8 mouse cellular contexts compared by ENCODE assay signal in the genomic region with DNA sequence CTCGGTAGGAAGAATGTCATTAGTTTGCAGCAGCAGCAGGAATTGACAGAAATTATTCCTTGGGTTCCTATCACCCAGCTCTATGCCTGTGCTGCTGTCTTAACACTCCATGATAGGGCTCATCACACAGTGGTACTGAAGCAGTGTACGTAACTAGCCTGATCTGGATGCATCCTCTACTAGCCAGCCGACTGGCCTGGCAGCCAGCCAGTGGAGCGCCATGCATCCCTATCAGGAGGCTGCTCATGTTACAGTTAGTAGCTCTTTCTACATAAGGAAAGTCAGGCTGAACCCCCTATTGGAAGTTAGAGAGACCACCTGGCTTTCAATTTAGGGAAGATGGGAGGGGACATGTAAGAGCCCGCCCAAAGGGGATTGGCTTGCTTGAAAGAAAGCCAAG. TPM values are rescaled to one million over a fixed set of nuclear protein-coding genes. Genes with fewer than 3 reads are reported as not detected.
DNase-seq lines count a peak whose midpoint lies in the region; ATAC-seq and TF ChIP-seq lines count a peak whose summit lies in the region.

No protein-coding gene starts in this region.

- TF ChIP-seq CTCF in lung, embryonic 14.5 days (IDR thresholded peaks at IDR 0.05; ENCODE audit: low read depth) = no peak

- peaks cover 21% of the 10 kb centered on the region for H3K4me1 ChIP-seq in forebrain, embryonic 13.5 days
- H3K4me1 ChIP-seq in forebrain, embryonic 10.5 days = peaks cover 13% of the 10 kb centered on the region; the same call in 1 of the 2 replicates
- peaks cover 11% of the 10 kb centered on the region for H3K4me1 ChIP-seq in lung, embryonic 14.5 days (ENCODE audit: insufficient read depth)
- H3K4me1 ChIP-seq in limb, embryonic 14.5 days (ENCODE audit: control insufficient read depth, insufficient read depth, low read length) = peaks cover 38% of the 10 kb centered on the region

- no peaks in the 10 kb centered on the region for H3K9me3 ChIP-seq in forebrain, embryonic 13.5 days (replicated peaks)
- H3K9me3 ChIP-seq in forebrain, embryonic 10.5 days = no peaks in the 10 kb centered on the region
- H3K9me3 ChIP-seq in lung, embryonic 14.5 days (ENCODE audit: low read depth, low read length) = no peaks in the 10 kb centered on the region
- H3K9me3 ChIP-seq in limb, embryonic 14.5 days (ENCODE audit: control insufficient read depth, low read length) = no peaks in the 10 kb centered on the region

- no peaks in the 10 kb centered on the region for H3K36me3 ChIP-seq in forebrain, embryonic 13.5 days (ENCODE audit: poor library complexity, severe bottlenecking)
- H3K36me3 ChIP-seq in forebrain, embryonic 10.5 days (replicated peaks) = no peaks in the 10 kb centered on the region
- no peaks in the 10 kb centered on the region for H3K36me3 ChIP-seq in lung, embryonic 14.5 days (ENCODE audit: insufficient read depth)
- H3K36me3 ChIP-seq in limb, embryonic 14.5 days (ENCODE audit: control insufficient read depth, insufficient read depth, low read length) = no peaks in the 10 kb centered on the region

- no peak for TF ChIP-seq POLR2A in limb, embryonic 14.5 days (IDR thresholded peaks at IDR 0.05; ENCODE audit: borderline replicate concordance, extremely low read depth, insufficient read depth, insufficient read length)

- no peak overlapping the region for H3K27ac ChIP-seq in forebrain, embryonic 13.5 days
- H3K27ac ChIP-seq in forebrain, embryonic 10.5 days = no peak overlapping the region
- H3K27ac ChIP-seq in lung, embryonic 14.5 days (ENCODE audit: low read depth) = no peak overlapping the region
- H3K27ac ChIP-seq in limb, embryonic 14.5 days (replicated peaks; ENCODE audit: low read depth, low read length) = no peak overlapping the region

- no peak overlapping the region for H3K4me2 ChIP-seq in forebrain, embryonic 13.5 days
- H3K4me2 ChIP-seq in lung, embryonic 14.5 days = no peak overlapping the region
- no peak overlapping the region for H3K4me2 ChIP-seq in limb, embryonic 14.5 days (replicated peaks; ENCODE audit: low read depth, low read length, severe bottlenecking)

- DNase-seq in forebrain, embryonic 10.5 days (ENCODE audit: extremely low spot score, low spot score) = no peak
- DNase-seq in lung, embryonic 14.5 days = peak; percentile 85
- no peak for DNase-seq in lung, adult 18-20 months
- peak; percentile 51 for DNase-seq in cerebellum, adult 9-11 months
- peak; percentile 58 for DNase-seq in limb, embryonic 14.5 days (ENCODE audit: low spot score)
- DNase-seq in thymus, postnatal 4 days = no peak
- no peak for DNase-seq in natural killer cell, adult 2 months (ENCODE audit: low spot score in 2 of 2)

- no peaks in the 10 kb centered on the region for H3K27me3 ChIP-seq in forebrain, embryonic 13.5 days
- no peaks in the 10 kb centered on the region for H3K27me3 ChIP-seq in forebrain, embryonic 10.5 days (ENCODE audit: poor library complexity, severe bottlenecking)
- H3K27me3 ChIP-seq in lung, embryonic 14.5 days (ENCODE audit: insufficient read depth, low read length) = no peaks in the 10 kb centered on the region
- no peaks in the 10 kb centered on the region for H3K27me3 ChIP-seq in limb, embryonic 14.5 days (ENCODE audit: control insufficient read depth, insufficient read depth, low read length)

- no peak overlapping the region for H3K9ac ChIP-seq in forebrain, embryonic 13.5 days
- no peak overlapping the region for H3K9ac ChIP-seq in lung, embryonic 14.5 days
- no peak overlapping the region for H3K9ac ChIP-seq in limb, embryonic 14.5 days (ENCODE audit: low read depth, low read length, severe bottlenecking)

- 65% methylated on average over 5 of the region's 5 CpGs for WGBS in forebrain, embryonic 13.5 days
- 88% methylated on average over 5 of the region's 5 CpGs for WGBS in forebrain, embryonic 10.5 days
- 40% methylated on average over 5 of the region's 5 CpGs for WGBS in lung, embryonic 14.5 days
- 63% methylated on average over 5 of the region's 5 CpGs for WGBS in limb, embryonic 14.5 days

- peak; percentile 53; the same call in 1 of the 2 replicates for ATAC-seq in forebrain, embryonic 13.5 days
- peak; percentile 76 for ATAC-seq in lung, embryonic 14.5 days (ENCODE audit: insufficient read depth)
- ATAC-seq in limb, embryonic 14.5 days (ENCODE audit: low FRiP score, low read depth) = no peak

- H3K4me3 ChIP-seq in forebrain, embryonic 13.5 days = no peak overlapping the region
- H3K4me3 ChIP-seq in forebrain, embryonic 10.5 days = no peak overlapping the region
- no peak overlapping the region for H3K4me3 ChIP-seq in lung, embryonic 14.5 days (ENCODE audit: low read depth, low read length)
- H3K4me3 ChIP-seq in limb, embryonic 14.5 days (replicated peaks; ENCODE audit: low read length) = no peak overlapping the region

RNA-seq across cellular contexts. Expression of gene Tgfb3, which starts 51.8 kb away (rescaled TPM):
- polyA plus RNA-seq in forebrain, embryonic 13.5 days (2015; fragmentation: Nextera tagmentation; extraction: Ambion mirVana) = 5.7 and 5.9 TPM in 2 replicates
- 5.7 and 6.1 TPM in 2 replicates for polyA plus RNA-seq in forebrain, embryonic 10.5 days (2016; fragmentation: Nextera tagmentation; extraction: Ambion mirVana)
- polyA plus RNA-seq in lung, embryonic 14.5 days (2014; fragmentation: Nextera tagmentation; extraction: Ambion mirVana) = 46.1 and 50.5 TPM in 2 replicates
- polyA plus RNA-seq in limb, embryonic 14.5 days (2012; rRNA removed) = 85.0 and 87.3 TPM in 2 replicates
- 64.7 and 70.4 TPM in 2 replicates for polyA plus RNA-seq in limb, embryonic 14.5 days (2014; fragmentation: Nextera tagmentation; extraction: Ambion mirVana)

RNA-seq across cellular contexts. Expression of gene Ift43, which starts 55.3 kb away (rescaled TPM):
- 91.3 and 104 TPM in 2 replicates for polyA plus RNA-seq in forebrain, embryonic 13.5 days (2015; fragmentation: Nextera tagmentation; extraction: Ambion mirVana)
- polyA plus RNA-seq in forebrain, embryonic 10.5 days (2016; fragmentation: Nextera tagmentation; extraction: Ambion mirVana) = 73.7 and 77.5 TPM in 2 replicates
- polyA plus RNA-seq in lung, embryonic 14.5 days (2014; fragmentation: Nextera tagmentation; extraction: Ambion mirVana) = 88.1 and 88.3 TPM in 2 replicates
- 41.2 and 48.7 TPM in 2 replicates for polyA plus RNA-seq in limb, embryonic 14.5 days (2012; rRNA removed)
- polyA plus RNA-seq in limb, embryonic 14.5 days (2014; fragmentation: Nextera tagmentation; extraction: Ambion mirVana) = 75.5 and 84.1 TPM in 2 replicates

Comparison
In these comparisons a context has a peak if more than half of its experiments do, and no peak if none do; other contexts are left out.
1. DNase-seq: peak in lung, embryonic 14.5 days (single experiment), cerebellum, adult 9-11 months (single experiment) and limb, embryonic 14.5 days (single experiment); none in forebrain, embryonic 10.5 days (single experiment), lung, adult 18-20 months (0 of 2), thymus, postnatal 4 days (single experiment) and natural killer cell, adult 2 months (0 of 2).